Mouse (Mus musculus) intestine, postnatal 0 days (tissue): ENCODE data around the gene Pkdcc. TPM values are rescaled to one million over a fixed set of nuclear protein-coding genes. Genes with fewer than 3 reads are reported as not detected.

Experiments
- ATAC-seq: fragments of 200-750 bp; cut with Nextera tagmentation; 2 replicates; pipeline ENCODE4 v1.8.0; 2017; ENCODE audit warnings: mild to moderate bottlenecking, moderate TSS enrichment, moderate library complexity
- H3K27ac ChIP-seq: fragments of 300-500 bp; sonication (generic); 2 replicates; pipeline ENCODE4 v1.5.1; 2014; ENCODE audit warnings: mild to moderate bottlenecking, low read depth, low read length, moderate library complexity
- H3K27me3 ChIP-seq: fragments of 300-500 bp; sonication (generic); replicated peaks from 2 replicates; pipeline ENCODE4 v1.6.1; 2014; ENCODE audit warnings: low read length, mixed read lengths; ENCODE audit not compliant: control insufficient read depth, insufficient read depth
- H3K36me3 ChIP-seq: fragments of 300-500 bp; sonication (generic); 2 replicates; pipeline ENCODE4 v1.6.1; 2014; ENCODE audit warnings: mild to moderate bottlenecking, moderate library complexity; ENCODE audit not compliant: control insufficient read depth, insufficient read depth
- H3K4me1 ChIP-seq: fragments of 300-500 bp; sonication (generic); replicated peaks from 2 replicates; pipeline ENCODE4 v1.6.1; 2014; ENCODE audit warnings: antibody characterized with exemption, low read length, mixed read lengths; ENCODE audit not compliant: control insufficient read depth, insufficient read depth
- H3K4me2 ChIP-seq: fragments of 300-500 bp; sonication (generic); replicated peaks from 2 replicates; pipeline ENCODE4 v1.6.1; 2014; ENCODE audit warnings: low read depth, mild to moderate bottlenecking, moderate library complexity
- H3K4me3 ChIP-seq: fragments of 300-500 bp; sonication (generic); 2 replicates; pipeline ENCODE4 v1.5.1; 2014; ENCODE audit warnings: low read depth, low read length
- H3K9ac ChIP-seq: fragments of 300-500 bp; sonication (generic); 2 replicates; pipeline ENCODE4 v1.6.1; 2014; ENCODE audit warnings: mild to moderate bottlenecking, low read depth, low read length
- H3K9me3 ChIP-seq: fragments of 300-500 bp; sonication (generic); 2 replicates; pipeline ENCODE4 v1.6.1; 2016; ENCODE audit warnings: mixed run types; ENCODE audit not compliant: control insufficient read depth
- CTCF ChIP-seq: sonication (generic); IDR thresholded peaks from 2 replicates; pipeline ENCODE4 v1.5.1; 2016; ENCODE audit warnings: low read depth, mild to moderate bottlenecking, control low read depth, antibody characterized with exemption, moderate library complexity
- WGBS: fragments of 180-500 bp; shearing (Covaris S2); extraction: QIAGEN DNeasy Blood & Tissue Kit; methylation state at CpG from one replicate; pipeline ENCODE4 v1.1.7; 2014; 5-methylcytosine and 5-hydroxymethylcytosine counted together
- polyA plus RNA-seq: library from polyadenylated mRNA; unstranded; fragments of >200 nt; fragmentation: Nextera tagmentation; extraction: Ambion mirVana; gene quantifications from 2 replicates; pipeline ENCODE4 v1.2.1, GENCODE M21; 2015

The Pkdcc gene
- 15.8 and 17.5 TPM in 2 replicates for polyA plus RNA-seq

DNA sequence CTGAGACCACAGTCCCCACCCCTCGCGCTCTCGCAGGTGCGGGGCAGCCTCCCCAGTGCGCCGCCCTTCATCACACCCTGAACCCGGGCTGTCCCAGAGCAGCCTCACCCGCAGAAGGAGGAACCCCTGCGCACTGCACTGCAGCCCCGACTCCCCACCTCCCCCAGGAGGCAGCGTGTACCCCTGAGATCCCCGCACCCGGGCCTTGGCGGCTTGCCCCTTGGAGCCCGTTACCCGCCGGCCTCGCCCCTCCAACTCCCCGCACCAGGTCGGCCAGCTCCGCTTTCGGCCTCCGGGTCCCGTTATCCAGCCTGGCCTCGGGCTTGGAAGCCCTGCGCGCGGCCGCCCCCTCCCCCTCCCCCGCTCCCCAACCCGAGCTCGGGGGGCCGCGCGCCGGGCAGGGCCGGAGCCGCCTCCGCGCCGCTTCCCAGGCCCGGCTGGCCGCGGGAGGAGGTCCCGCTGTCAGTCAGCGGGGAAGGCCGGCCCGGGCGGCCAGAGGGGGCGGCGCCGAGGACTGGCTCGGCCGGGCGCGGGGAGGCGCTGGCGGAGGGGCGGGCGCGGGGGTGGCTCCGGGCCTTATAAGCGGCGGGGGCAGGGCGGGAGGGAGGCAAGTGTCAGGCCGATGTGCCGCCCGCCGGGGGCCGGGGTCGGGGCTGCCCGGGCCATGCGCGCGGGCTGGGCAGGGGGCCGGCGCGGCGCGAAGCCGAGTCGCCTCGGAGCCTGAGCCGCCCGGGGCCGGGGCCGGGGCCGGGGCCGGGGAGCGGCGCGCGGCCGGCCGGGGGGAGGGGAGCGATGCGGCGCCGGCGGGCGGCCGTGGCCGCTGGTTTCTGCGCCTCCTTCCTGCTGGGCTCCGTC lies at the start of gene Pkdcc:
Gene Pkdcc, plus strand, starts transcription at position 619 of the 855 bp plus-strand sequence.
- TF ChIP-seq CTCF = no peak
- Histone ChIP-seq H3K4me1 (peaks cover 10% of the 10 kb centered on the region), H3K4me2 (peak within 1 kb of the TSS; percentile 97), H3K27ac (peak within 1 kb of the TSS; percentile 86), H3K27me3 (no peaks in the 10 kb centered on the region), H3K36me3 (no peaks in the 10 kb centered on the region), H3K9me3 (no peaks in the 10 kb centered on the region), H3K4me3 (peak within 1 kb of the TSS; percentile 92), H3K9ac (peak within 1 kb of the TSS; percentile 95)
- under 1% methylated on average over 49 of the region's 105 CpGs for WGBS
- ATAC-seq = peak; percentile 86

DNA sequence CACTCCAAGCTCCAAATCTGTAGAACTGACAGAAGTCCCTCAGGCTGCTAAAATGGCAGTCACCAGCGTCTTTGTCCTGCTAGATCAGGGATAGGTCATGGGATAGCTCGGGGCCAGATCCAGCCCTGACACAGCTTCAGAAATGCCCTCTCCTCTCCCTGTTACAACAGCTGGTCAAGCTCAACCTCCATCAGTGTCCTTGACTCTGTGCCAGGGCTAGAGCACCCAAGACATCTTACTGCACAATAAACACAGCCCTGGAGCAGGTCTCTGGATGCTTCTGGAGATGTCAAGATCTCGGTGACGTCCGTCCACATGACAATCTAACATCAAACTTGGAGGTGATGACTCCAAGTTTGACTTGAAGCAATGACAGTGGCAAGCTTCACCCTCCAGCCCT lies 48.9 kb upstream of the Pkdcc start:
- no peak for ATAC-seq
- Histone ChIP-seq H3K9ac (no peak overlapping the region), H3K4me2 (0 out of 2 replicates have a peak overlapping the region, but pooled peaks have one; percentile 9)

DNA sequence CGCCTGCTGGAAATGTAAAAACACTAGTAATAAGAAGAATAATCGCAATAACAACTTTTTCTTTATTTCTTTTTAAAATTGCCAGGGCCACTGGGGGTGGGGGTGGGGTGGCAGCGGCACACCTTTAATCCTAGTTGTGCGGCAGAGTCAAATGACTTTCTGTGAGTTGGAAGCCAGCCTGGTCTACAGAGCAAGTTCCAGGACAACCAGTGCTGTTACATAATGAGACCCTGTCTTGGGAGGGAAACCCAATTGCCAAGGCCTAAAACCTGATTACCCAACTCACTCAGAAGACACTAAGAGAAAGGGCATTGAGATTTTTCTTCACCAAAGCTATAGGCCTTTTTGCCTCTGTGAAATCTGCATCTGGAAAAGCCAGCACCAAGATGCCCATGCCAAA lies 38.9 kb upstream of the Pkdcc start:
- no peaks in the 10 kb centered on the region for H3K36me3 ChIP-seq
- TF ChIP-seq CTCF = no peak
- ATAC-seq = no peak
- no peaks in the 10 kb centered on the region for H3K4me1 ChIP-seq
- H3K27me3 ChIP-seq = no peaks in the 10 kb centered on the region
- no peaks in the 10 kb centered on the region for H3K9me3 ChIP-seq
- H3K4me3 ChIP-seq = no peak overlapping the region
- H3K27ac ChIP-seq = no peak overlapping the region
- no peak overlapping the region for H3K4me2 ChIP-seq
- no peak overlapping the region for H3K9ac ChIP-seq
- WGBS = 92% methylated on average over 4 of the region's 4 CpGs

More for the DNA sequence above, 48.9 kb upstream of the Pkdcc start:
- Histone ChIP-seq H3K27me3 (no peaks in the 10 kb centered on the region), H3K4me1 (peaks cover 6% of the 10 kb centered on the region; the same call in 1 of the 2 replicates), H3K4me3 (no peak overlapping the region), H3K36me3 (no peaks in the 10 kb centered on the region), H3K27ac (no peak overlapping the region), H3K9me3 (no peaks in the 10 kb centered on the region)
- TF ChIP-seq CTCF = no peak
- 77% methylated on average over 5 of the region's 5 CpGs for WGBS

DNA sequence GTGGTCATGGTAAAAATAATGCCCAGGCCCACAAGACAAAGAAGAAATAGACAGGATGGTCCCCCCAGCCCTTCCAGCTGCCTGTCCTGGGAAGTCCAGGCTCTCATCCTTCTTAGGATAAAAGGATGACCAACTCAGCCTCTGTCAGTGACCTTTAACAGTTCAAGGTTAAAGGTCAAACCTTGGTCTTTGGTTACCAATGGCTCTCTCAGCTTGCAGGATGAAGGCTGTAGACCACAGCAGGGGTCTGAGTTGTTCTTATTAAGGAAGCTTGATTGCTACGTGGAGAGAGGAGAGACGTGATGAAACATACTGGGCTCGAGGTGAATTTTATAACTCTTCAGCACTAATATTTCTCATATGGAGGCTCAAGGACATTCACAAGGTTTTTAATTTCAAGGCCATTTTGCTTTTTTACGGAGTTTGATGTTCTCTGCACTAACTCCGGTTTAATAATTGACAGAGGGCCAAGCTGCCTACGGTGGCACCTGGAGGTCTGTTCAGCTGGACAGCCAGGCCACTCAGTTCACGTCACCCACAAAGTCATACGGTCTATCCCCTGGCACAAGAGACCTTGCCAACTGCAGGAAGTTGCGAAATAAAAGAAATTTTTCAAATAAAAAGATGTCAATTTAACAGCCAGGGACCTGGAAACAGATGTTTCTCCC lies 36.5 kb upstream of the Pkdcc start:
- Histone ChIP-seq H3K36me3 (no peaks in the 10 kb centered on the region), H3K4me3 (no peak overlapping the region), H3K27ac (no peak overlapping the region), H3K27me3 (no peaks in the 10 kb centered on the region), H3K9ac (no peak overlapping the region), H3K4me2 (no peak overlapping the region), H3K9me3 (no peaks in the 10 kb centered on the region), H3K4me1 (no peaks in the 10 kb centered on the region)
- no peak for TF ChIP-seq CTCF
- ATAC-seq = no peak
- 45% methylated on average over 9 of the region's 9 CpGs for WGBS

DNA sequence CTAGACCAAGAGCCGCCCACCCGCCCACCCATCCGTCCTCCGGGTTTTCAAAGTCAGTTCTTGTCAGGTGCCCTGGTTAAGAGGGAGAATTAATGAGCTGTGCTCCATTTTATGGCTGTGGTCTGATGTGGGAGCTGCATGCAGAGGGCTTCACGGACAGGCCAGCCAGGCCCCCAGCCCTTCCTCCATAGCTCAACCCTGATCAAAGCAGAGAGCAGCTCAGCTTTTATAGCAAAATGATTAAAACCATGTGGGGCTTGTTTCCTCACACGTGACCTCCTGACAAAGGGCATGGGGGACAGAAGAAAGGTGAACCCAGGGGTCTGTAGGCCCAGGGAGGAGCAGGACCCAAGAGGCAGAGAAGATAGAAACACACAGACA lies 36.0 kb upstream of the Pkdcc start:
- Histone ChIP-seq H3K36me3 (no peaks in the 10 kb centered on the region), H3K4me1 (no peaks in the 10 kb centered on the region), H3K9me3 (no peaks in the 10 kb centered on the region), H3K4me2 (no peak overlapping the region), H3K27ac (no peak overlapping the region), H3K27me3 (no peaks in the 10 kb centered on the region), H3K9ac (no peak overlapping the region), H3K4me3 (no peak overlapping the region)
- no peak for ATAC-seq
- no peak for TF ChIP-seq CTCF
- 61% methylated on average over 6 of the region's 6 CpGs for WGBS

DNA sequence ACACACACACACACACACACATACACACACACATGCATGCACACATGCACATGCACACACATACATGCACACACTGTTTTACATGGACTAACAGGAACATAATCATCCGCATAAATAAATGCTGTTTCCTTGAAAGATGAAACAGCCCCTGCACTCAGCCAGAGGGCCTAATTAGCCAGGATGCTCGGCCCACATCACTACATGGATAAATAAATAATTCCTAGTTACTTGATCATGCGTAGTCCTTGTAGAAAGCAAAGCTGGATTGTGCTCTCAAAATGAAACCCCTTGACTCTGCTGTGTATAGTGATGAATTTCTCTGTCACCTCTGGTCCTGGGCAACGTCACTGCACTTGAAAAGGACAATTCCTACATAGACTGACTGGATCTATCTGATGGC lies 35.5 kb upstream of the Pkdcc start:
- no peak for ATAC-seq
- Histone ChIP-seq H3K9me3 (no peaks in the 10 kb centered on the region), H3K4me1 (no peaks in the 10 kb centered on the region), H3K4me3 (no peak overlapping the region), H3K27me3 (no peaks in the 10 kb centered on the region), H3K4me2 (no peak overlapping the region), H3K27ac (no peak overlapping the region), H3K9ac (no peak overlapping the region), H3K36me3 (no peaks in the 10 kb centered on the region)
- no peak for TF ChIP-seq CTCF
- 79% methylated on average over 4 of the region's 4 CpGs for WGBS
